Mouse (Mus musculus): Measurements from ENCODE around the gene Myo3b. TPM values are rescaled to one million over a fixed set of nuclear protein-coding genes. Genes with fewer than 3 reads are reported as not detected.

Myo3b gene
- total RNA-seq, 2 experiments from 2014 or later = 0.61 to 0.72 TPM

DNA sequence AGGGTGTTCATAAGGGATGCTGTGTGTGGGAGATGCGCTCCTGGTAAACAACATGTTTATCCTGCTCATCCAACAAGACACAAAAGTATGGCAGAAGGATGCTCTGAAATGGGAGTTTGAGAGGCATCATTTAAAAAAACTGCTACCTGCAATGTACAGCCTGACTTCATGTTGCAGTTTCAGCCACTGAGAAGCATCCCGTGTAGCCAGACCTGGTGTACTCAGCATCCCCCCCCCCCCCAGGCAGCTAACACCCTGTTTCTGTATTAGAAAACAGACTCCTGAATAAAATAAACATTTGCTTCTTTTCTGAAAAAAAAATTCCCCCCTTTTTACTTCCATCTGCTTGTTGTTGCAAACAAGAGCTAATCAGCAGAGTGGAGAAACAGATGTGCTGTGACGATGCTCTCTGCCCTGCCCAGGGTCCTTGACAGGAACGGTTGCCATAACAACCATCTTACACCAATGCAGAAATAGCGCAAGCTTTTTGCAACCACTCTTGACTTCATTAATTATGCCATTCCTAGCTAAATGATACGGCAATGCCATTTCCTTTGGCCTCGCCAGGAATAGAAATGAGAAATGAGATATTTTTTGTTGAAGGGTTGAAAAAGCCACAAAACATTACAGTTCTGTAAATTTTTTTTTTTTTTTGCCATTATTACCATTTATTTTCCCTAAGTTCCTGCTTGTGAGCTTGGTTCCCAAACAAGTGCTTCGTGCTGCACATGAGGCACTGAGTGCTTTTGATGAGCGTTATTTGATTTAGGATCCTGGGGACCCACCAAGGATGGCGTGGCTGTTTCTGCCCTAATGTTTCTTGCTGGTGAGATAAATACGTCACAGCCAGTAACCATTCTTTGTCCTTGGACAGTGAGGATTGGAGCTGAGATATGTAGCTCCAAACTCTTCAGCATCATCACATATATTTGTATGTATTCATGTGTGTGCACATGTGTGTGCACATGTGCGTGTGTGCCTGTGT is 75.2 kb downstream of the Myo3b start:
- no peak for DNase-seq (ENCODE audit: extremely low spot score in 1 of 2, low spot score in 2 of 2)
- Histone ChIP-seq H3K4me3 (no peak overlapping the region), H3K27ac (no peak overlapping the region)
- intact Hi-C loops (cut with DNase I) = loop anchor here (2.0 kb wide), 1 partner anchor 77 kb away; no protein-coding TSS in a partner anchor
- TF ChIP-seq CTCF (IDR thresholded peaks at IDR 0.05) = no peak

DNA sequence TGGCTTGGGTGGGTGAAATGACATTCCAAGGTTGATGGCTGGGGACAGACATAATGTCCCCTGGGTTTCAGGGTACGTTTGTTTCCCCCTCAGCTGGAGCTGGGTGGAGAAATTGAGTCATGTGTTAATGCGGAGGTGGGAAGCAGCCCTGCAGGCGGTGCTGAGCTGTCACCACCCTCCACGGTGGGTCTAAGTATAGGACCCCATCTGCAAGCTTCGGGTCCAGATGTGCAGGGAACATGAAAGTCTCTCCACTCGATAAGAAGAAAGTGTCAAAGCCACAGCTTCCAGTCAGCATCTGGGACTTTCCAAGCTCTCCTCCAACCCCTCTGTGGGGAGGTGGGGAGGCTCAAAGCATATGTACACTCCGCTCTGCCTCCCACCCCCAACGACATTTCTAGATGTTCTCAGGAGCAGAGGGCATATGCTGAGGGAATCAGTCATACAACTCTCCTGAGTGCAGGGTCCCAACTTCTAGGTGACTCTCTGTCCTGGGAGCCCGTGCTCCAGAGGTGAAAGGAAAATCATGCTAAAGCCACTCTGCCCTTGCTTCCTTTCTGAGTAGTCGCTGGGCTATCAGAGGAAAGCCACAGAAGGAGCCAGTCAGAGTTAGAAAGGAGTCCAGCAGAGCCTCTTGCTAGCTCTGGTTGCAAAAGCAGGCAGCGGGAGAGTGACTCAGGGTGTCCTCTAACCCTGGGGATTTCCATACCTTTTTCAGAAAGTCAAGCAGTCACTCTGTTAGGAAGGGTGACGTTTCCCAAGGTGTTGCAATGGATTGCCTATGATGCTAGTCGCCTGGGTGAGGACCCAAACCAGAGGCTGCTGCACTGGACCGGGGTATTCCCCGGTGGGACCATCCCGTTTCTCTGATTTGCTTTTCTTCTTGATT is 79.7 kb downstream of the Myo3b start:
- DNase-seq (ENCODE audit: extremely low spot score in 1 of 2, low spot score in 2 of 2) = no peak
- Histone ChIP-seq H3K27ac (no peak overlapping the region), H3K4me3 (no peak overlapping the region)
- intact Hi-C loops (cut with DNase I) = no loop called here
- TF ChIP-seq CTCF (IDR thresholded peaks at IDR 0.05) = no peak

DNA sequence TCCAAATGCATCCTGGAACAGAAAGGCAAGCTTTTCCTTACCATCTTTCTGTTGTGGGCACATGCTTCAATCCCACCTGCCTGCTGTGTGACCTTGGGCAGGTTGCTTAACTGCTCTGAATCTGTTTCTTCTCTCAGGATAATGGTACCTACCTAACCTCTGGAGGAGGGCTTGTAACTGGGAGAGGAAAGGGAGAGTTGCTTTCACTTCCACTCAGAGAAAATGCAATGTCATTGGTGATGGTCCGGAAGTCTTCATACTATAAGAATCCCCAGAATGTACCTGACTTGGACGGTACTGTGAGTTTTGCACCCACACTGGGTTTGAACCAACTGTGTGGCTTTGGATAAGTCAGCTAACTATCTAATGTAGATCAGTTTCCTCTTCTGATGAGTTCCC is 80.3 kb downstream of the Myo3b start:
- no peak overlapping the region for H3K4me3 ChIP-seq
- no peak for TF ChIP-seq CTCF (IDR thresholded peaks at IDR 0.05)
- H3K27ac ChIP-seq = no peak overlapping the region
- no peak for DNase-seq (ENCODE audit: extremely low spot score in 1 of 2, low spot score in 2 of 2)
- intact Hi-C loops (cut with DNase I) = no loop called here

DNA sequence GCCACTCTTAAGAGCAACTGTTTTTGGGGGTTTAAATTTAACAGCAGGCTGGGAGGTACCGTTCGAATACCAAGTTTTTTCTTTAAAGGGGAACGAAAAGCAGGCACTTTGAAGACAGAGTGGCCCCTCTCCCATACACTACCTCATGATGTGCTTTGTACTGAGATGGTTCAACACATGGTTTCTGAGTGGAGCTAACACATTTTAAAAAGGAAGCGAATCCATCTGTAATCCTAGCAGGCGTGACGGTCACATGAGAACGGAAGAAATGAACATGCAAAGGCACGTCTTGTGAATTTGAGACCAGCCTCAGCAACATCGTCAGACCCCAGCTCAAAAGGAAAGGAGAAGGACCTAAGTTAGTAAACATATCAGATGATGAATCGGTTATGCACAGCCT is 87.4 kb downstream of the Myo3b start:
- H3K27ac ChIP-seq = no peak overlapping the region
- H3K4me3 ChIP-seq = no peak overlapping the region
- DNase-seq (ENCODE audit: extremely low spot score in 1 of 2, low spot score in 2 of 2) = no peak
- no peak for TF ChIP-seq CTCF (IDR thresholded peaks at IDR 0.05)
- intact Hi-C loops (cut with DNase I) = loop anchor here (2.0 to 5.0 kb wide), 3 partner anchors 41 to 346 kb away; partner anchors contain the start of gene Sp5

DNA sequence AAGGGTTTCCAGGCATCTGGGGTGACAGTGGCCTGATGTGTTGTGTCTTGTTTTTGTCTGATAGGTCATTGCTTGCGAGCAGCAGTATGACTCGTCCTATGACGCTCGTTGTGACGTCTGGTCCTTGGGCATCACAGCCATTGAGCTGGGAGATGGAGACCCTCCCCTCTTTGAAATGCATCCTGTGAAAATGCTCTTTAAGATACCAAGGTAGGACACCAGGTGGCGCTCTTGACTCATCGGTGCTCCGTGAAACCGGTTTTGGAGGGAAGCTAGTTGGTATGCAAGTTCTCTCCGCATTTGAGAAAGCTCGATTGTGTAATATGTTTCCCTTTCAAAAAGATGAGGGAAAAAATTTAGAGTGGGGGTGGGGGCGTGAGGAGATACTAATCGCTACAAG is 87.9 kb downstream of the Myo3b start:
- Histone ChIP-seq H3K4me3 (no peak overlapping the region), H3K27ac (peak overlapping the region; percentile 53; the same call in 1 of the 2 replicates)
- DNase-seq (ENCODE audit: extremely low spot score in 1 of 2, low spot score in 2 of 2) = peak; percentile 86 to 90
- peak; percentile 85 for TF ChIP-seq CTCF (IDR thresholded peaks at IDR 0.05)
- intact Hi-C loops (cut with DNase I) = loop anchor here (1.0 to 5.0 kb wide), 4 partner anchors 41 to 432 kb away; partner anchors contain the start of gene Sp5

DNA sequence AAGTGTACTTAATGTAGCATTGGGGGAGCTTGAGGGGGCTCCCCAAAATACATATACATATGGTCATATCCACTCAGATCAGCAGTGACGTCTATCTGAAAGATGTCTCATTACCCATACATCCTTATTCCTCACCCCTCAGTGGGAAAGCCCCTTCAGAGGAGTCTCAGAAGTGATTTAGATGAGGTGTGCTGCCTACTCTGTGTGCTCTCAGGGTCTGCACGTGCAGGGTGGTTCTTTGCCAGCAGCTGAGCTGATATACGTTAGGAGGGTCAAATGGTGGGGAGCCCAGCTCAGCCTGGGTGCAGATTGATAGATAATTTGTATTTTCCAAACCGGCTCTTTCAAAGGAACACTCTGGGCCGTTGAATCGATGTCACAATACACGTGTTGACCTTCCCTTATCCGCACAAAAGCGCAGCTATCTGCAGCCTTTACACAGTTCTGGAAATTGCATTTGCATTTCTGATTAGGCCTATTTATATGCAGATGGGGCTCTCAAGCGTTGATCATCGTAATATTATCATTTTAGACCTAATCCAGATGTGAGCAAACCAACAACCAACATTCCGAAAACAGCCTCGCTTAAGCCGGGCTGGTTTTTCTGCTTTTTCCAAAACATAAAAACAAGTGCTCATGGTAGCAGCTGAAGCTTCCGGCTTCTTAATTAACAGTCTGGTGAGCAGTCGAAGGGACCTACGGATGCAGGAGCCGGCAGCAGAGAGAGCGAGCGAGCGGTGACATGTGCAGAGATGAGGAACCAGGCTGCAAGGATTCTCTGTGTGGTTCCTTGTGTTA is 88.6 kb downstream of the Myo3b start:
- Histone ChIP-seq H3K4me3 (no peak overlapping the region), H3K27ac (peak overlapping the region; percentile 53)
- intact Hi-C loops (cut with DNase I) = loop anchor here (1.0 to 5.0 kb wide), 5 partner anchors 40 to 431 kb away; partner anchors contain the start of gene Sp5
- no peak for TF ChIP-seq CTCF (IDR thresholded peaks at IDR 0.05)
- no peak for DNase-seq (ENCODE audit: extremely low spot score in 1 of 2, low spot score in 2 of 2)

DNA sequence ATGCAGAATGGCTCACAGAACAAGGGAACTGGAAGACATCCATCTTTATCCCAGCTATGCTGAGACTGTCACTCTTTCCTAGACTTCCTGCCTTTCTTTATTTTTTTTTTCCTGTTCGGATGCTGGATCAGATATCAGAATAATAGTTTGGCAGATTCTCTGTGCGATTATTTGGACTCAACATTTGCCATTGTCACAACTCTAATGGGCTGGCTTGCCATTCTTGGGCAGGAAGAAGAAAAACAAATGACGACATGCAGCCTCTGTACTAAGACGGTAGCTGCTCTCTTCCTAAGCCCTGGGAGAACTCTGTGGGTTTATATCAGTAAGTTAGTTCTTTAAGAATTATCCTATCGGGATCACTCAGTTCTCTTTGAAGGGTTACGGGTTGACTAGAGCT is 89.7 kb downstream of the Myo3b start:
- TF ChIP-seq CTCF (IDR thresholded peaks at IDR 0.05) = no peak
- no peak for DNase-seq (ENCODE audit: extremely low spot score in 1 of 2, low spot score in 2 of 2)
- Histone ChIP-seq H3K27ac (peak overlapping the region; percentile 1; the same call in 1 of the 2 replicates), H3K4me3 (no peak overlapping the region)
- intact Hi-C loops (cut with DNase I) = loop anchor here (2.0 to 5.0 kb wide), 3 partner anchors 39 to 344 kb away; partner anchors contain the start of gene Sp5

DNA sequence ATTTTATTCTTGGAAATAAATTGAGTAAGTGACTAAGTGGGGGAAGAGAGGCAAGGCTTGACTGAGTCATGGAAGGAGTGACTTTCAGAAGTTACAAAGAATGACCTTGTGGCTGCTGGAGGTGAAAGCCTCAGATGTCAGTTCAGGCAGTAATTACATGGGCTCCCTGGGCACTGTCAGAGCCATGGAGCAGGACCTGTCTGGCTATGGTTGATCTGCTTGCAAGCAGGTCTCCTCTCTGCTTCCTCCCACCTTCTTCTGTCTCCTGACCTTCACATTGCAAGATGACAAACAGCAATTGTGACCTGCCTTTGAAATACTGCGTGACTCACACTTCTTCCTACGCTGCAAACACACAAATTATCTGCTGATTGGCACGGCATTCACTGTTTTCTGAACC is 90.6 kb downstream of the Myo3b start:
- intact Hi-C loops (cut with DNase I) = loop anchor here (2.0 to 5.0 kb wide), 3 partner anchors 38 to 343 kb away; partner anchors contain the start of gene Sp5
- H3K27ac ChIP-seq = no peak overlapping the region; the same call in 1 of the 2 replicates
- H3K4me3 ChIP-seq = no peak overlapping the region
- DNase-seq (ENCODE audit: extremely low spot score in 1 of 2, low spot score in 2 of 2) = no peak
- no peak for TF ChIP-seq CTCF (IDR thresholded peaks at IDR 0.05)

DNA sequence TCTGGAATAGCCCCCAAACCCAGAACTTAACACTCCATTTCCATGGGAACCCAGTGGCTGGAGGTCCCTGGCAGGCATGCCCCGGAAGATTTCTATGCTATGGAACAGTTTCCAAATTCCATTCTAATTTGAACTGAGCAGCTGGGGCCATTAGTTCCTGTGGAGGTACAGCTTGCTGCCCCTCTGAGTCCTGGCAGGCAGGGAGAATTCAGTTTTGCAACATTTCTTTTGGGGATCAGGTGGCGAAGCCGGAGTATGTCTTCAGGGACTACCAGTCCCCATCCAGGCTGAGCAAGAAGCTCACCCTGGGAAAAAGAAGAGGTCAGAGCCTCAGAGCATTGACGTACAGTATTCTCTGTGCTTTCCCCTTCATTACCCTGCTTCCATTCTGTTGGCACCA is 94.4 kb downstream of the Myo3b start:
- no peak for TF ChIP-seq CTCF (IDR thresholded peaks at IDR 0.05)
- intact Hi-C loops (cut with DNase I) = no loop called here
- H3K27ac ChIP-seq = no peak overlapping the region
- no peak for DNase-seq (ENCODE audit: extremely low spot score in 1 of 2, low spot score in 2 of 2)
- H3K4me3 ChIP-seq = no peak overlapping the region

DNA sequence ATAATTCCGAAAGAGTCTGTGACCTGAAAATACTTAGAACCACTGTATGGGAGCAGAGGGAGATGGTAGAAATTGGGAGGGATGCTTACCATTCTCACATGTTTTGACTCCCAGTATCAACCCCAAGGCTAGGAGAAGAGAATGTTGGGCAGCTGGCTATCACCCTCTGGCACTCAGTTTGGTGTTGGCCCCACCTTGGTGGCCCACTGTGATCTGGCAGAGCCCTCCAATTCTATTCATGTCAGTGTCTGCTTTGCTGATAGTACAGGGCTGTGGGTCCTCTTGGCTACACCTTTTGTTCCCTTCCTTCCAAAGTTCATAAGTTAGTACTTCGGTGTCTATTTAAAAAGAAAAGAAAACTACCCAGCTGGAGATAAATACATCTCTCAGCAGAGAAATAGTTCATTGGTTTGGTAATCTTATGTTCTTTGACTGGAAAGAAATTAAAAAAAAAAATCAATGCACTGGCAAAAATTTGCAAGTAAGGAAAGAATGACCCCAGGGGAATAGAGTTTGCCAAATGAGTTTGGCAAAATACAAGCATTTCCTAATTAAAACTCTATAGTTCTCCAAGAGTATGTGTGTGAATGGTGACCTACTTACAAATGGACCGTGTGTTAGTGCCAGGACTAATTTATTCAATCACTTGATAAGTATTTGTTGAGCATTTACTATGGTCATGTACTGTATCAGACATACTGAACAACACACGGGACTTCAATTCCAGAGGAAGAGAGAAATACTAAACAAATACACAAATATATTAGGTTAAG is 98.5 kb downstream of the Myo3b start:
- DNase-seq (ENCODE audit: extremely low spot score in 1 of 2, low spot score in 2 of 2) = no peak
- Histone ChIP-seq H3K4me3 (no peak overlapping the region), H3K27ac (no peak overlapping the region)
- intact Hi-C loops (cut with DNase I) = no loop called here
- TF ChIP-seq CTCF (IDR thresholded peaks at IDR 0.05) = no peak
